Mouse (Mus musculus) adrenal gland, adult 8-10 months (tissue): ENCODE measurements around the gene Pogk. TPM values are rescaled to one million over a fixed set of nuclear protein-coding genes. Genes with fewer than 3 reads are reported as not detected.

Source experiments
- DNase-seq: peaks from one replicate; pipeline ENCODE4 v3.0.0; 2022
- total RNA-seq, 4 experiments: library from RNA; stranded (reverse); gene quantifications; 2 replicates each; pipeline ENCODE4 v1.2.4; 2022

Pogk gene
- total RNA-seq: 10 to 100 TPM; 30.0 to 43.1 (median 38.9) TPM

DNA sequence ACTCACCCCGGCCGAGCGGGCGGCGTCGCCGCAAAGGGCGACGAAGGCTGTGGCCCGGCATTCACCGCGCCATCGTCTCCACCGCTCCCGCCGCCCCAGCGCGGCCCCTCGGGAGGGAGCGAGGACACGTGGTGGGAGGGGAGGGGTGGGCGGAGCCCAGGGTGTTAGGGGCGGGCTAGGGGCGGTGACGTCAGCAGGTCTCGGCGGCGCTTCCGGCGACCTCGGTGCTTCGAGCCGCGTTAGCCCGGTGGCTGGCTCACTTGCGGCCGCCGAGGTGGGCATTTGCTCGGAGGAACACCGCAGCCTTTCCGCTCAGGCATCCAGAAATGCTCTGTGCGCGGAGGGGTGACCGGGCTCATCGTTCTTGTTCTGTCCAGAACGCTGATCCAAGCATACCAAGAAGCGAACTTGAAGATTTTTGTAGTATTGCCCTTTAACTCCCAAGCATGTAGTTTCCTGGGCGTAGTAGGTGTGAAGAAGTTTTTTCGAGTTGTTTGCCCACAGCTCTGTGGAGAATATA is at the start of gene Pogk:
TSS of gene Pogk (minus strand) at position 163 of the 520 bp plus-strand sequence.
- peak; percentile 51 for DNase-seq

DNA sequence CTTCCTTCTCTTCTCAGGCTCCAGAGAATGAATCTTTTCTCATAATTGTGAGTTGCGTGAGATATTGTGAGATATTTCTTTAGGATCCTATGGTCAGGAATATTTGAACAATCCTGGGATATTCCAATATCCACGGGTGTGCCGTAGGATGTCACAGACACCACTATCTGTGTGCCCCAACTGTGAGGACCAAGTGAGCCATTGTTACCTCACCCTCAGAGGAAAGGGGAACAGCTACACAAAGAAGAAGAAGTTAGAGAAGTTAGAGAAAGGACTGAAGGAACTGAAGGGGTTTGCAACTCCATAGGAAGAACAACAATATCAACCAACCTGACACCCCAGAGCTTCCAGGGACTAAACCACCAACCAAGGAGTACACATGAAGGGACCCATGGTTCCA is 32.3 kb upstream of the Pogk start:
- DNase-seq: no peak

DNA sequence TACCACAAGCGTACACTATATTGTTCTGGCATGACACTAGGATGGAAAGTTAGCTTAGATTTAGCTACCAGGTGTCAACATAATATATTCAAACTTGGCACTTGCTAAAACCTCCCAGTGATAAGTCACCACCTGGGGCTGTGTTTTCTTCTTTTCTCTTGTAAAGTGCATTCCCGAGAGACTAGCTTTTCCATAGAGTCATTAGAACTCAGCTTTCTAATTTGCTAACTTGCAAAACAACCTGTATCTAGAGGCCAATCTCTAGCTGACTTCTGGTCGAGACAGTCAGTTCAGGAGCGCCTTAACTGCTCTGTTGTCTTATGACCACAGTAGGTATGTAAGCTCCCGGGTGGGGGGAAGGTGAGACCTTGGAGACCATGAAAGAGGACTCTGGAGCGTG is 29.8 kb upstream of the Pogk start:
- no peak for DNase-seq

DNA sequence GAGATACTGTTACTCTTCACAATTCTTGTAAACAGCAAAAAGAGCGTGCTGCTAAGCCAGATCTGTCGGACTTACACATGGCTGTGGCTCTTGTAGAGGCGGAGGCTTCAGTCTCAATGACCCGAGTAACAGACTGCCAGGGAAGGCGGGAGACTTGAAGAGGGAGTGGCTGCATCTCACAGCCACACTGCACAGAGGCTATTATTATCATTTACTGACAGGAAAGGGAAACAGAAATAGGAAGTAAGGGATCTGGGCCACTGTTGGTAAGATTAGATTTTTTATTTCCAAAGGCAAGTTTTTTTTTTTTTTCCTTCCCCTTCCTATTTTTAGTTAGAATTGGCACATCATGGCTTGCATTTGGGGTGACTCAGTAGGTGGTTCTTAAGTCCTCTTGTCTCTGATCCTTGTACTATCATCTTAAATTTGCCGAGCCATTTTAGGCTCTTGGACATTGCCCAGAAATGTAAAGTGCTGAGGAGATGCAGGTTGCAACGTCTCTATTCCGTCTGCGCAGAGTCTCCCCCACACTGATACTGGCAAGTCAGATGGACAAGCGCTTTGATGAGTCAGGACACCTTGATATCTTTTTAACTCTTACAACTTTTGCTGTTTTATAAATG is 20.3 kb upstream of the Pogk start:
- DNase-seq: no peak

DNA sequence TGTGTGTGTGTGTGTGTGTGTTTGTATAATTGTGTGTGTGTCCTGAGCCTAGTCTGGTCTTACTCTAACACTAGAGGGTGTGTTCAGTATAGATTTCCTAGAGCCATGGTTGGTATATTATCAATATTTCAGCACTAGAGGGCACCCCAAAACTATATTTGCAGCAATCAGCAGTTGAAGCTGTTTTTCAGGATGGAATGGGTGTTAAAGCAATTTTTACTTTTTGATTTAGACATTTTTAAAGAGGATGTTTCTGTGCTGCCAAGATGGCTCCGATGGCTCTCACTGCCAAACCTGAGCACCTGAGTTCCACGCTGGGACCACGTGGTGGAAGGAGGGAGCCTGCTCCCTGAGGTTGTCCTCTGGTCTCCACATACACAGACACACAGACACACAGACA is 19.4 kb upstream of the Pogk start:
- DNase-seq: no peak

DNA sequence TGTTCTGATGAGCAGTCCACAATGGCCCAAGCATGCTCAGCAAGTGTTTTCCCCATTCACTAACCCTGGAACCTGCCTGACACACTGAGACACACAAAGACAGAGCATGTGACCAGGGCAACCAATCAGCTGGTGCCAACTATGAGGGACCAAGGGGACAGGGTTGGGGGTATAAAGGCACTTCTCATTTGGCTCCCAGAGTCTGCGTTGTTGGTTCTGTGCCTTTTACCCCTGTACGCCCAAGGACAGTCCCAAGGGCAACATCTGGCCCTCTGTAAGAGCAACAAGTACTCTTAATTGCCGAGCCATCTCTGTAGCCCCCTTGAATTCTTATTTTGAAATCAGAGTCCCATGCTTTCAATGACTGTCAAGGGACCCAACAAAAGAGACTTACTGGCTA is 2.6 kb upstream of the Pogk start:
- no peak for DNase-seq

DNA sequence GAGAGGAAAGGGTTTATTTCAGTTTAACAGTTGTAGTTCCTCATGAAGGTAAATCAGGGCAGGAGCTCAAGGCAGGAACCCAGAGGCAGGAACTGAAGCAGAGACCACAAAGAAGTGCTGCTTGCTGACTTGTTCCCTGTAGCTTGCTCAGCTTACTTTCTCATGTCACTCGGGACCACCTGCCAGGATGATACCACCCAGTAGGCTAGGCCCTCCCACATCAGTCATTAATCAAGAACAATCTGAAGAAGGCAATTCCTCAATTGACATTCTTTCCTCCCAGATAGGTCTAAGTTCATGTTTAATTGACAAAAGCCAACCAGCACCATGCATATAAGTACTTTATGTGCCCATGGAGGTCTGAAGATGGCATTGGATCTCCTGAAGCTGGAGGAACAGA is 1.9 kb upstream of the Pogk start:
- DNase-seq: no peak

DNA sequence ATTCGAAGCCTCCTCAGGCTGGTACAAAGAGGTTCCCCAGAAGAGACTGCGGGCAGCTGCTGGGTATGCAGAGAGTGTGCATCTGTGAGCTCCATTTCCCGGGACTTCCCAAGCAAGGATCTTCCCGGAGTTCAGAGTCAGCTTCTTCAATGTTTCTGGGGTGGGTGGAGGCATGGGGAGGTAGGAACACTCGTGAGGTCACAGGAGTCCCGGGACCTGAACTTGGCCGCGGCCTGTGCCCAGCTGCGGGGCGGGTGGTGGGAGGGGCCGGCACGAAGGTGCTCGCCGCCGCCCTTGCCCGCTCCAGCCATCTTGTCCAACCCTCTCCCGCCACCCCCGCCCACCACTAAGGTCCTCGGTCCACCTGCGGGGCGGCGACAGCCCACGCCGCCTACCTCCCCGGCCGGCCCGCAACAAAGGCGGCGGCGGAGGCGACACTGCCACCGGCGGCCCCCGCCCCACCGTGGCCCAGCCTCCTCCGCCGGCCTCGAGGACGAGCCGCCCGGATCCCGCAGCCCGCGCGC is 424 bp downstream of the Pogk start:
- peak; percentile 20 for DNase-seq

DNA sequence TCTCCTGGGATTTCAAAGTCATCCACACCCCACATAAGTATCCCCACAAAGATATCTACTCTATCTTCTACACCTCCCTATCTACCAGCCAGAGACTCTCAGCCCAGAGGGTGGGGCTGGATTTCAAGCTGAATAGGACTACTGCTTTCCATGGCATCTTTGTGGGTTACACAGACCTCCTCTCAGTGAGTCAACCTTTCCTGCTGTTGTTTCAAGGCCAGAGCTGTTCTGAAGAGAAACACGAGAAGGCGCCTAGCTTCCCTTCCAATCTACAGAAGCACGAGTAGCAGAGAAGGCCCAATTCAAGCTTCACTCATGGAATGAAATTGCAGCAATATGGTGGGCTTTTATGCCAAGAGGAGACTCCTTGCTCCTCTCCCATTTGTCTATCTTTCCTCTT is 5.8 kb downstream of the Pogk start:
- peak; percentile 47 for DNase-seq

DNA sequence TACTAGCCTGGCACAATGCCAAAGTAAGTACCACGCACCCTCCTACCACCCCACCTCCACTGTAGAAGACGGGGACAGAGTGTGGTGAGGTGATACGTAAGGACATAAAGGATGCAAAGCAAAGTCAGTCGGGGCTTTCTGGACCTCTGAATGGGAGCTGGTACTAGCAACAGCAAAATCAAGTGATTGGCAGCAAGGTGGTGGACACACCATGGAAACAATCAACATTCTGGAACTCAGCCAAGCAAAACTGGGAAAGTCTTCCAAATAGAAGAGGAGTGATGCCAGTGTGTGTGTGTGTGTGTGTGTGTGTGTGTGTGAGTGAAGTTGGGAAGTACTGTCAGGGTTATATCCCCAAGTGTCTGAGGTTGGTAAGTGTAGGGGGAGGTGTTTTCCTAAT is 7.7 kb downstream of the Pogk start:
- no peak for DNase-seq

DNA sequence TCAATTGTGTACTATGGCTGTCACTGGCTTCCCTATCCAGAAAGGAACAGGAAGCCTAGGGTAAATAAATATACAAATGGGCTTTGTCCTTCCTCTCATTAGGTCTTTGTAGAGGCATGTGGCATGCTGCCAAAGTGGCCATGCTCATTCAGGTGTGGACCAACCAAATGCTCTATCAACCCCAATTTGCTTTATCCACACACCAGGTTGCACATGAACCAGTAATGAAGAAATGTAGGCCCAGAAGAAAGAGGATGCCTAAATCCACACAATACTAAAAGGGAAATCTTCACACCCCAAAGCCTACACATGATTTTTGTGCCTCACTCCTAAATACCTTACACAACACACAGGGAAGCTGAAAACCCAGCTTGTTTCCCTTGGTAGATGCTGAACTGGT is 8.2 kb downstream of the Pogk start:
- DNase-seq: no peak

DNA sequence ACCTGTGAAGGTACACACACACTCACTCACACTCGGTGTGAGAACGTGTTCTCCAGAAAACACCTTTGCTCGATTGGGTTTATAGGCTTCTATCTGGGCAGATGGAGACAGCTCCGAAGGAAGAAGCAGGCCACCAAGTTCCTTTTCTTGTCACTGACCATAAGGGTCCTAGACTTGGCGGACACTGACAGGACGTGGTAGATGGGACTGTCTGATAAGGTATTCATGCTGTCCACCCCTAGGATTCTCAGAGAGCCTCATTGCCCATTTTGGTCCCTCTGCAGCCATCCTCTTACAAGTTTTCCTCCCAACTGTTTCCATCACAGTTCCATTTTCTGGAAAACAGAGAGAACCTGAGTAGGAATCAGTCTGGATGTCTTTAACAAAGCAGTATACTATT is 13.3 kb downstream of the Pogk start:
- DNase-seq: no peak

DNA sequence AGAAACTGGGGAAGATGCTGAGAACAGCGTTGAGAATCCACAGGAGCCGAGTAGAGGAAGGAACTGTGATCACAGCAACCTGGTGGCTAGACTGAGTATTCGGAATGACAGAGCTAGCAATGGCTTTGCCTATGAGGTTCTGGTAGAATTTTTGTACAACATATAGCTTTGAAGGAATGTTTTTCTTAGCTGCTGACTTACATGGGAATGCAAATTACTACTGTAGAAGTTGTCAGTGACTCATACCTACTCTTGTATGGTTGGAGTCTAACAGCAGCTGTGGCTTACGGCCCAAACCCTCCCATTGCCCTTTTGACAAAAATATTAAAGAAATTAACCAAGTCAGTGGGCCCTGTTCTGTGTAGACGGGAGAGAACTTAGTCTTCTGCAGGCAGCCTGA is 14.0 kb downstream of the Pogk start:
- no peak for DNase-seq

DNA sequence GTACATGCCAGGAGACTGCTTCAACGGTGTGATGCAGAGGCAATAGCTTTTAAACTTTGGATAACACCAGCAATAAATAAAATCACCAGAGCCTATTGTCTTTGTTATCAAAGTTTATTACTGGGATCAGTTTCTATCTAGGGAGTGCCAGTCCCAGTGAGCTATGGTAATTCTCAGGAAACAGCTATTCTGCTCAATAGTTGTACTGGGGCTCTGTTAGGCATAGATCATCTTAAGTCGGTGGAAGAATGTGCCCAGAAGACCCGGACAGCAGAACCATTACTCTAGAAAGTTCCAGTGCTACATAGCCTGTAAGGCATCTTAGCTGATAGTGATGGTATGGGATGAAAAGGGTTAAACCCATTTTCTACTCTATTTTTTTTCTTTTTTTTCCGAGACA is 14.9 kb downstream of the Pogk start:
- no peak for DNase-seq

DNA sequence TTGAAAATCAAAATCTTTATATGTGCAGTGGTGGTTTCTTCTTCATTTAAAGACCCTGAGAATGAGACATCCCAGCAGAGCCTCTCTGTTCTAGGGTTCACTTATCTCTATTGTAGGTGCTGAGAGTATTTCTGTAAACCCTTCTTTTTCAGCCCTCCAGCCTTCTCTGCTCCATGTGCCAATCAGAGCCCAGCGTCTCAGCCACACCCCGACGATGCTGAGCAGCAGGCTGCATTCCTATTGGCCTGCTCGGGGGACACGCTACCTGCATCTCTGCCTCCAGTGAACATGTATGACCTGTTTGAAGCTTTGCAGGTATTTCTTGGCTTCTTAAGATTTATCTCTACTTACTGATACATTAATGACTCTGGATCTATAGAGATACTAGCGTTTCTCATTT is 18.0 kb downstream of the Pogk start:
- no peak for DNase-seq

DNA sequence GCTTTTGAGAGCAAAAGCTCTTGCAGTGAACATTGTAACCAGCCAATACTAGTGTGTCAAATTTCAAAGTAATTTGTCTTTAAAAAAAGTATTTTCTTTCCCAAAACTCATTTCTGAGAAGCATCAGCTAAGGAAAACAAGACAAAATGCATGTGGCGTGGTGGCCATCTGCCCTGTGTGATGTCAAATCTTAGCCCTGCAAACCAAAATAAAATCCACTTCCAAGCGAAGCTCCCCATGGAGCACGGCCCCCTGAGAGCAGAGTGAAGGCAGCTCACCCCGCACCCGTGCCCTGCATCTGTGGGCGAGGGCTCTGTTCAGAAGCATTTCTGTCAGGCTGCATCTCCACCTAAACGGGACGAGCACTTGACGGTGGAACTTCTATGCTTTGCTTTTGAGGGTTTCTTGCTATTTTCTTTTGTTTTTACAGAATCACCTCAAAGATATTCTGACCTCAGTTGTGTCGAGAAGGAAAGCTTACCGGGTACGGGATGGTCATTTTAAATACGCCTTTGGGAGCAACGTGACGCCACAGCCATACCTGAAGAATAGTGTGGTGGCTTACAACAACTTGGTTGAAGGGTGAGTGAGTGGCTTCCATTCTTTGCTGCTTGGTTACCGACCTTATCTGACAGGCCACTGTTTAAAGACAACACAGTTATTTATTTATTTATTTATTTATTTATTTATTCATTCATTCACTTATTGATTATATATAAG is 20.1 kb downstream of the Pogk start:
- no peak for DNase-seq

DNA sequence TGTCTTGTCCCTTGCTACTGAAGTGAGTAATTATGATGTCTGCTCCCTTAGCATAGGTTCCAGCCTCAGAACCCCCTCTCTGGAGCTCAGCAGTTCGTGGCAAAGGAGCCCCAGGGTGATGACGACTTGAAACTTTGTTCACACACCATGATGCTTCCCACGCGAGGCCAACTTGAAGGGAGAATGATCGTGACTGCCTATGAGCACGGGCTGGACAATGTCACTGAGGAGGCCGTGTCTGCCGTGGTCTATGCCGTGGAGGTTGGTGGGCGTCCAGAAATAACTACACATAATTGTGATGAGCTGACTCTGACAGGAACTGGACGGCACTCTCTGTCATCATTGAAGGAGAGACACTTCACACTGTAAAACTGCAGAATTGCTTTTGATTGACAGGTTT is 21.2 kb downstream of the Pogk start:
- no peak for DNase-seq

DNA sequence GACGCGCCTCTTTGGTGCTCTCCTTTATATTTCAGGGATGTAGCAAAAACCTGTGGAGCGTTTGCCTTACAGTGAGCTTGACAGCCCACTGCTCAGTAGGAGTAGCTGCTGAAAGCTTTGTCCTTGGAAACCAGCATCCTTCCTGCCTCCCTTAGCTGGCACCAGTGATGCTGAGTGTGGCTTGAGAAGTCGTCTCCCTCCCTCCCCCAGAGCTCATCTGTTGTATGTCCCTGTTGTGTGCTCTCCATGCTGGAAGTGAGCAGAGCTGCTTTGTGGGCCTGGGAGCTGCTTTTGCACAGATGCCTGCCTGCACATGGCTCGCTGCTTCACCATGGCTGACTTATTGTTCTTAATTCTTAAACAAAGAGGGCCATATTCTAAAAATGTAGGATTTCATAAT is 24.2 kb downstream of the Pogk start:
- DNase-seq: no peak

DNA sequence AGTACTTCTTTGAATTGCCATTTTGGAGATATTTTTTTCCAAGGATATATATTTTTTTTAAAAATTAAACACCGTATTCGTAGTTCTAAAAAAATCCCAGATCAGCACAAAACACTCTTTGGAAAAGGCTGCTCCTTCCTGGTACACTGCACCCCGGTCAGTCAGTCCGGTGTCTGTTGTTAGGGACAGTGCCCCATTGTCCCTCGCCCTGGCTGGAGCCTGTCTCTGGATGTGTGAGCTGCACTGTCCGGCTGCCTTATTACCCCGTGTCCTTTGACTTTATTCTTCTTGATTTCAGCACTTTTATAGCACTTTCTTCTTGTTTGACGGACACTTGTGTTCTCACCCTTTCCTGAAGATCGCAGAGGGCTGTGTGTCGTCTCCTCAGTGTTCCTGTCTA is 25.0 kb downstream of the Pogk start:
- no peak for DNase-seq

DNA sequence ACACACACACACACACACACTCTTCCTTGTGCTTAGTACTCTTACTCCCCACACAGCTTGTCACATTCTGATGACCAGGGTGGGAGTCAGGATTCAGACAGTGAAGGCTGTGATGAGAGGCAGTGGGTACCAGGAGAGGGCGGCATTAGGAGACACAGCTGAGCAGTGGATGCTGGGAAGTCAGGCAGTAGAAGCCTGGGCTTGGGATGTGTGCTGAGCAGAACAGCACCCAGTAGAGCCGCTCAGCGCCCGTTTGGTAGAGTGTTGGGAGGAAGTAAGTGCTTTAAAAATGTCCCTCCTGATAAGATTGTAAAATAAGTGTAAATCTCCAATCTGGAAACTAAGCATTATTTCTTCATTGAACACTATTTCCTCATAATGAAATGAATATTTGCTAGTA is 27.0 kb downstream of the Pogk start:
- DNase-seq: no peak

DNA sequence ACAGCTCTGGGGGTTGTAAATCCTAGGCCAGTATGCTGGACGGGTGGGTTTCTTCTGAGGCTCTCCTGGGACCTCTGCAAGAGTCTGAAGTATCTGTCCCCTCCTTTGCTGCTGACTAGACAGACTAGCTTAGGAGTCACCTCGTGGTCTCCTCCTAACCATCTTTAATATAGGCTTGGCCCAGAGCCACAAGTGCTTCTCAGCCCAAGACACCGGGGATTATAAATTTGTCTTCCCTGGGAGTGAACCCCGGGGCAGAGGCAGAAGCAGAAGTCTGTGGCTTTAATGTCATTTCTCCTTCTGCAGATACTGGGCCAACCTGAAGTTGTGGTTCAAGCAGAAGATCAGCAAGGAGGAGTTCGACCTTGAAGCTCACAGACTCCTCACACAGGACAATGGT is 27.8 kb downstream of the Pogk start:
- no peak for DNase-seq

DNA sequence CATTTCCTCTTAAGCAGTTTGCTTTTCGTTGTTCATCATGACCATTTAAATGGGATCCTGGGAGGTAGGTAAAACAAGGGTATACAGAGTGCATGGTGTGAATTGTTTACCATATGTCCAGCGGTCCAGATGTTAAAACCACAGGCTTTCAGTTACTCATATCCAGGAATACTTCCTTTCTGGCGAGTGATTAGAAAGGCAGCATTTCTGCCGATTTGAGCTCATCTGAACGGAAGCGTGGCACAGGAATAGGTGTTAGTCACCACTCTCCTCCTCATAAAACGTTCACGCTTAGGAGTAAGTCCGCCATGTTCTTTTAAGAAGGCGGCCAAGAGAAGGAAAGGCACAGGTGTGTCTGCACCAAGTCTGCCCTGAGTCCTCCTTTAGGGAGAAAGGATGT is 28.3 kb downstream of the Pogk start:
- no peak for DNase-seq

DNA sequence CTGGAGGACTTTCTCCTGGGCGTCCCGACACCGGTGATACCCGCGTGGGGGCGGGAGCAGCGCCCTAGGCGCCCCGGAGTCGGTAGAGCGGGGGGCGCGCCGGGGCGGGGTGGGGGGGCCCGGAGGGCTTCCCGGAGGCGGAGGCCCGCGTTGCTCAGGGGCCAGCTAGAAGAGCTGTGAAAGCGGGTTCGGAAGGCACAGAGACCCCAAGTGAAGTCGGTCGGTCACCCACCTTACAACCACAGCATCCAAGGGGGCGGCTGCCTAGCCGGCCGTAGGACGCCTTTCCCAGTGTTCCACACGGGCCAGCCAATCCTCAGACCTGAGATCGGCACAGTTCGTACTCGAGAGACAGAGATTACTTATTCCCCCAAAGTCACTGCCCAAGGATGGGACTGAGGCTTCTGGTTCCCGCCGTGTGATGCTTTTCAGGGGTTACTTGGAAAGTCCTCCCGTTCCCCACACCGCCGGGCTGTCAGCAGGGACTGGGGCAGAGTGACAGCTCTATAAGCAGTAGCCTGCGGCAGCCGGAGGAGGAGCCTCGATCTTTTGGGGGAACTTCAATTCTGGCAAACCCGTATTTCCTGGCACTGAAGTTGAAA is 29.9 kb downstream of the Pogk start:
- DNase-seq: peak; percentile 48
